Mouse (Mus musculus): ENCODE results near the gene Tnip1.

GRCm38 (mm10) chr11:54932540-54932939, 30.2 kb downstream of the Tnip1 start:
- TF ChIP-seq HCFC1 (IDR thresholded peaks at IDR 0.05; ENCODE audit: low read depth, low read length) = no peak
- no peak for TF ChIP-seq JUND (IDR thresholded peaks at IDR 0.05; ENCODE audit: low read depth, low read length)
- TF ChIP-seq POLR2A (IDR thresholded peaks at IDR 0.05; ENCODE audit: control insufficient read depth in 1 of 2, insufficient read depth in 1 of 2, low read depth in 1 of 2, low read length in 2 of 2, poor library complexity in 1 of 2) = no peak
- TF ChIP-seq TAL1 (IDR thresholded peaks at IDR 0.05; ENCODE audit: low read length) = no peak
- no peak for TF ChIP-seq NRF1 (IDR thresholded peaks at IDR 0.05; ENCODE audit: insufficient read depth, low read depth, low read length, poor library complexity, severe bottlenecking)
- TF ChIP-seq CTCF (IDR thresholded peaks at IDR 0.05 in 2 of 3, conservative IDR thresholded peaks at IDR 0.05 in 1 of 3; ENCODE audit: control insufficient read depth in 1 of 3, insufficient read depth in 1 of 3, low read depth in 2 of 3, low read length in 3 of 3, poor library complexity in 1 of 3, severe bottlenecking in 1 of 3) = no peak
- TF ChIP-seq EP300 (IDR thresholded peaks at IDR 0.05; ENCODE audit: low read depth in 1 of 2, low read length in 2 of 2) = no peak
- TF ChIP-seq TCF12 (IDR thresholded peaks at IDR 0.05; ENCODE audit: low read depth, low read length) = no peak
